Mouse (Mus musculus): ENCODE measurements around the gene A530032D15Rik.
"Not testable (repeated sequence)": the region's sequence is repeated elsewhere in the genome, so short reads cannot be mapped to it uniquely, and the experiment has no call there.

The A530032D15Rik gene

DNA sequence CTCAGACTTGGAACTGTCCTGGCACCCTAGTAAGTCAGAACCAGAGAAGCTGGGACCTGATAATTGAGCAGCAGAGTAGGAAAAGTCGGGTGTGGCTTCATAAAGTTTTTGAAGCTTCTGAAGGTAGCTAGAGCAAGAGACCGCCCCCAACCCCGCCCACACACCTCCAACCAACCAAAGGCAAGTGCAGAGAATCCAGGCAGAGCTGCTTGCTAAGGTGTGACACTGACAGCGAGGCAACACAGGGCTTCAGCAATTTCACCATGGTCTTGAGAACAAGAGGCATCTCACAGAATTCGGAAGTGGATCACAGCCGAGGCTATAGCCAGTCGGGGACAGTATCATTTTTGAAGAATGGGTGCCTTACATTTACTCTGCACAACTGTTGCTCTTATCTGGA, at the start of gene A530032D15Rik:
Gene A530032D15Rik (minus strand): TSS at position 101 of the 400 bp plus-strand sequence.
- DNase-seq (ENCODE audit: low spot score): not testable (repeated sequence)

DNA sequence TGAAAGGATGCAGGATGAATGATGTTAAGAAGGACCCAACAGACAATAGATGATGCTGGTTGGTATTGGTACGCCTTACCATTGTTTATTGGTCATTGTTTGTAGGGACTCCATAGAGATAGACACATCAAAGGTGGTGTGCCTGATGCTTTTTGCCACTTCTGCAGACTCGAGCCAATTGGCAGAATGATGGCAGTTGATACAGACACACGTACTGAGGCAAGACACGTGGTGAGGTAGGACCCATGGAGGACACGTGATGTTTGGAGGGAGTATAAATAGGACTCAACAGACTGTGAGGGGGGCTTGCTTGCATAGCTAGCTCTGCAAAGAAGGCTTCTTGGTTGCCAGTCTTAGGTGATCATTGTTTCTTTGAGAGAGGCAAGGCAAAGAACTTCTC, 45.5 kb upstream of the A530032D15Rik start:
- DNase-seq (ENCODE audit: low spot score): not testable (repeated sequence)

DNA sequence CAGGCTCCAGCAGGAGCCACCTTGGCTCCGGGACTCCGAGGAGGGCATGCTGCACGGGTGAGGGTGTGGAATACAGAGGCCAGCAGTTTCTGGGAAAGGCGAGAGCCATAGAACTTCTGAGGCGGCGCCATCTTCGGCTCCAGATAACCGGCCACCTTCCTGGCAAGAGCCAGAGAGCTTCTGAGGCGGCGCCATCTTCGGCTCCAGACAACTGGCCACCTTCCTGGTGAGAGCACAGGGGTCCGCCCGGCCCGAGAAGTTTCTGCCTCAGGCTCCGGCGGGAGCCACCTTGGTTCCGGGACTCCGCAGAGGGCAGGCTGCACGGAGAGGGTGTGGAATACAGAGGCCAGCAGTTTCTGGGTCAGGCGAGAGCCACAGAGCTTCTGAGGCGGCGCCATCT, 24.0 kb upstream of the A530032D15Rik start:
- DNase-seq (ENCODE audit: low spot score): not testable (repeated sequence)

DNA sequence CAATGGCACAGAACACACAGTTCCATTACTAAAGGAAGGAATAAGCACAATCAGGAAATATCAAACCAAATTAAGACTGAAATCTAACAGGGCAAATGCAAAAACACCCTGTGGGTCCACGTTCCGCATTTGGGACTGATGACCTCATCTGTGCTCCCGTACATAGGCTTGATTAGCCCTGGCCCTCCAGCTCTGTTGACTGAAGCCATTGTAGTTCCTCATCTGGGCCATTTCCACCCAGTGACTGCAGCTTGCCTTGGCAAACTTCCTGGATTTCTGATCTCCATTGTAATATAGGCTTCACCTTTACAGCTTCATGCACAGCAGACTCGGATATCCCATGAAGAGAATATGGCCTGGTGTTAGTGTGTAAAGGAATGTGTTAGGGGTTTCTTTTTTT, 12.2 kb upstream of the A530032D15Rik start:
- not testable (repeated sequence) for DNase-seq (ENCODE audit: low spot score)

DNA sequence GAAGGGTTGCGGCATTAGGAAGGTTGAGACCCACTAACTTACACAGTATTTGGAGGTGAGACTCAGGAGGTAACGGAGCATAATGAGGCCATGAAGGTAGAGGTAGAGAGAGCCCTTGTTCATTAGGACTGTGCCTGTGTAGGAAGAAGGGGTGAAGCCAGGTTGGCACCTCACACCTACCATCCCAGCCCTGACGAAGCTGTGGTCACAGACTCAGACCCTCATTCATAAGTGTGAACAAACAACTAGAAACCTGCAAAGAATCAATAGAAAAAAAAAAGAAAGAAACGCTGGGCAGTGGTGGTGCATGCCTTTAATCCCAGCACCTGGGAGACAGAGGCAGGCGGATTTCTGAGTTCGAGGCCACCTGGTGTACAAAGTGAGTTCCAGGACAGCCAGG, 8.7 kb upstream of the A530032D15Rik start:
- not testable (repeated sequence) for DNase-seq (ENCODE audit: low spot score)

DNA sequence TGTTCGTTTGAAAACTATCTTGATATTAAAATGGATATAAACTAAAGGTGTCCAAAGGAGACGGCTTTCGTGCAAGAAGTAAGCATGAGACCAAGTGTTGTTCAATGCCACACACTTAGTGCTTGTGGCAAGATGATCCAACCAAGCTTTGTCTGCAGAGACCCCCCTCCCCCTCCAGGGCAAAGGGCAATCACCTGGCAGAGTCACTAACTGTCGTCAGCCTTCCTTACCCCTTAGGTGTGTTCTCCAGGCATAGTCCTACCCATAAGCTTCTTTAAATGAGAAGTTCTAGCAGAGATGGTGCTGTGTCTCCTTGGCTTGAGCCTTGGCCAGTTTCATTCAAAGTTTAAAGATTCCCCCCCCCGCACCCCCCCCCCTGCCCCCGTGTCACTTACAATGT, 7.9 kb upstream of the A530032D15Rik start:
- not testable (repeated sequence) for DNase-seq (ENCODE audit: low spot score)

DNA sequence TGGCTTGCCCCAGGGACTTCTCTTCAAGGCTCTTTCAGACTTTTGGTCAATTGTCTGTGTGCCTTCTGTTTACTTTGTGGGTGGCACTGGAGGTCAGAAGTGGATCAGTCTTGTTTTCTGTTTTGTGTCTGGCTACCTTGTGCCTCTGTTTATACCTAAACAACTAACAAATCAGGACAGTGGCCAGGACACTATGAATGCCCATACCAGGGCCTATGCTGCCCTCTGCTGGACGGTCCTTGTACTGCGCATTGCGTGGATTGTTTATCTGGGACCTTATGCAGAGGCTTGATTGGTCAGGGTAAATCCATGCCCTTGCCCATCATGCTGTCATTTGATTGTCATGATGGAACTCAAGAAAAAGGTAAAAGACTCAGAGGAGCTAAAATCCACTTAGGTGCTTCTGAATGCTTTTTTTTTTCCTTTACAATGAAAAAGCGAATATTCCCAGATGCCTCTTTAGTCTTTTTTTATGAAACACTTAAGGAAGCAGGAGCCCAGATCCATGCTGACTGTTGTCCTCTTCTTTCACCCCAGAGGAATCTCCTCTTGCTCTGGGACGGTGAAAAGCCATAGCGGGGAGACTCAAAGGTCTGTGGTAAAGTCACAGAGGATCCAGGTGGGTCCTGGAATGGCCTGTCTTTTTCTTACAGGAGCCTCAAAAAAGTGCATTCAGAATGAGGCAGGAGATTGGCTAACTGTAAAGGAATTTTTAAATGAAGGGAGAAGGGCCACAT, 5.2 kb upstream of the A530032D15Rik start:
- DNase-seq (ENCODE audit: low spot score): not testable (repeated sequence)

DNA sequence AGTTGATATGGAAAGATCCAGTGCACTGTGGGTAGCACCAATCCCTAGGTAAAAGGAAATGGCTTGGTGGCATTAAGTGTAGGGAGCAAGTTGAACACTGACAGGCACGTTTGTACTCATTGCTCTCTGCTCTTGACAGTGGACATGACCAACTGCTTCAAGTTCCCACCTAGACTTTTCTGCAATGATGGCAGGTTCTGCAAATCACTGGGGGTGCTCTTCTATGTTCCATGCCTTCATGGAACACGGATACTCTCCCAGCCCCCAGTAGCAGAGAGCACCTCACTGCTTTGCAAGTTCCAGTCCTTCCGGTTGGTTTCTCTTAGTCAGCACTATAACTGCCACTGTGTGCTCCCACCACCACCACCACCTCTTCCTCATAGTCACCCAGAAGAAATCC, 4.4 kb upstream of the A530032D15Rik start:
- DNase-seq (ENCODE audit: low spot score): not testable (repeated sequence)

DNA sequence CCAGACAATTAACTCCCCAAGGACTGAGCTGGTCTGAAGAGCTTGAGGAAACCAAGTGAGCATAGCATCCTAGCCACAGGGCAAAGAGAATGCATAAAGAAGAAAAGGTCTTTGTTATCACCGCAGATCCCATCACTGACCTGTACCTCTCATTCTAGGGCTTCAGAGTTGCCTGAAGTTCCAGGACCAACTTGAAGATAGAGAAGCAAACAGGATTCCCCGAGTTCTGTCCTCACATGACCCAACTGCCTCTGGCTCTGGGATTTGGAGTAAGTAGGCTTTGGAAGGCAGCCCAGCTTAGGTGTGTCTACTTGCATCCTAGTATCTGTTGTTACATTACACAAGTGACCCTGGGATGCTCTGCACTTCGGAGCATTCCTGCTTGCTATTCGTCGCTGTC, 3.2 kb upstream of the A530032D15Rik start:
- not testable (repeated sequence) for DNase-seq (ENCODE audit: low spot score)

DNA sequence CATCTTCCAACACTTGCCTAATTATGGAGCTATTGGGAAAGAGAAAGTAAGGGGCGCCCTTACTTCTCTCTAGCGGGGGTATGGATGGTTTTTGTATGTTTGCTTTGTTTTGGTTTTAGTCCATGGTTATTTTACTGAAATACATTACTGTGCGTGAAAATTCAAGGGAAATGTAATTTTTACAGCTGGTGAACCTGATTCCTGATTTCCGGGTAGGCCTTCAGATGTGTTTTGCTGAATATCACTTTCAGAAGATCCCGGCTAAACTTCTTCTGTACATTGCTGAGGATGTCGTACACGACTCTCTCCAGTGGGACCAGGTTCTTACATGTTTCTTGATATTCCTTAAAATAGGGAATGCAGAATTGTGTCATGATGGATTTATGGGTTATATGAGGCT, 2.6 kb upstream of the A530032D15Rik start:
- DNase-seq (ENCODE audit: low spot score): not testable (repeated sequence)

DNA sequence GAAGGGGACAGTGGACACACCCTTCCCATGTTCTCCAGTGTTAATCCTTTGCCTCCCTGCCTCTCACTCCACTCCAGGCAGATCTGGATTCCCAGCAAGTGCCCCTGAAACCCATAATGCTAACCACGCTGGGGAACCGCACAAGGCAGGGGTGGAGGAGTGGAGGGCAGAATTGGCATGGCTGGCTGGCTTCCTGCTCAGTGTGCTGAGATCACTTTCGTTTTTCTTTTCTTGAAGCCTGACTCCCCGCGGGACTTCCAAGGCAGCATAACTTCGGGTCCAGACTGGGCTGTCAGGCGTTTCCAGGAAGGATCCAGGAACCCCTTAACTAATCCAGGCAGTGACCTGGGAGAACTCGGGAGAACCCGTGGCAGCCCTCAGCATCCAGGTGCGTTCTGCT, 1.9 kb upstream of the A530032D15Rik start:
- DNase-seq (ENCODE audit: low spot score): not testable (repeated sequence)

DNA sequence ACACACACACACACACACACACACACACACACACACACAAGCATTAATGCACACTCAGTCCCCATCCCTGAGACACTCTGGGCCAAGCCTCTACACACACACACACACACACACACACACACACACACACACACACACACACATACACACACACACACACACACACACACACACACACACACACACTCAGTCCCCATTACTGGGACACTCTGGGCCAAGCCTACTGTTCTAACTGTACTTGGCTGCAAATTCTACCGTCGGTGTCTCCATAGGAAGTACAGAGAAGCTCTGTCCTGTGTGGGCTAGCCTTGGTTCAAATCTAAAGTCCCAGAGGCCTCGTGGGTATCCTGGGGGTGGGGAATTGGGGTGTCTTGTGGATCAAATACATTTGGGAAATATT, 1.2 kb upstream of the A530032D15Rik start:
- DNase-seq (ENCODE audit: low spot score): not testable (repeated sequence)

DNA sequence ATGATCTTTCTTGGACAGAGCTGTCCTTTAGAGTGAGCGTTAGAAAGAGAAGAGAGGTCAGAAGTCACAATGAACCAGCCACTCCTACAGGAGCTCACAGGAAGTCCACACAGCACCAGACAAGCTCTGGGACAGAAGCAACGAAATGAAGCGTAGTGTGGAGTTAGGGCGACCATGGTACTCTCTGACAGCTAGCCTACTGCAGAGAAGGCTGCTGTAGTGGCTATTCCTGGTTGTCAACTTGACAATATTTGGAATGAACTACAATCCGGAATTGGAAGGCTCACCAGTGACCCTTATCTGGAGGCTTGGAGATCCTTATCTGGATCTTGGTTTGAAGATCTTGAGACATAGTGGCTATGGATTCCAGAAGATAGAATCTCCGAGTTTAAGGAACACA, 3.6 kb downstream of the A530032D15Rik start:
- DNase-seq (ENCODE audit: low spot score): not testable (repeated sequence)

DNA sequence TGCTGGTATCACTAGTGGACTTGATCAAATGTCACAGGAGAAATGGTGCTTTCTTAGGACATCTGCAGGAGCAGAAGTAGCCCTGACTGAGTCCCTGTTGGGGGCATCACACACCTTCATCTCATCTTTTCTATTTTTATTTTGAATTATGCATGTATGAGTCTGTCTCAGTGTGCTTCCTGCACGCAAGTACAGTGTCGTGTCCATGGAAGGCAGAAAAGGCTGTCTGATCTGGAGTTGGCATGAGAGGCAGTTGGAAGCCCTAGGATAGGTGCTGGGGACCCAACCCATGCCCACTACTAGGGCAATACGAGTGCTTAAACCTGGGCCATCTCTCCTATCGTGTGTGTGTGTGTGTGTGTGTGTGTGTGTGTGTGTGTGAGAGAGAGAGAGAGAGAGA, 4.3 kb downstream of the A530032D15Rik start:
- DNase-seq (ENCODE audit: low spot score): not testable (repeated sequence)

DNA sequence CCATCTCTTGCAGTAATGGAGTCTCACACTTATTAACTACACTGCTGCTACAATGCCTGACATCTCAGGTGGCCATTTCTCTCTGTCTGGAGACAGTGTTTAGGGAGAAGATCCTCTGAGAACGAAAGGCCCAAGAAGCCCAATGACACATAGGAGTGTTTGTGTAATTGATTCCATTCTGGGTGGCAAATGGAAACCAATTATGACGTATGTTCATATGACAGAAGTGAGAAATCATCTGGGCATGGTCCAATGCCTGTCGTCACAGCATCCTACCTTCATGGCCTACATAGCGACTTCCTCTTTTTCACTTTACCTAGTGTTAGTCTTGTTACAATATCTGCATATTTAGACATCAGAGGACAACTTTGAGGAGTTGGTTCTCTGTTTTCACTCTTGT, 7.9 kb downstream of the A530032D15Rik start:
- DNase-seq (ENCODE audit: low spot score): not testable (repeated sequence)

DNA sequence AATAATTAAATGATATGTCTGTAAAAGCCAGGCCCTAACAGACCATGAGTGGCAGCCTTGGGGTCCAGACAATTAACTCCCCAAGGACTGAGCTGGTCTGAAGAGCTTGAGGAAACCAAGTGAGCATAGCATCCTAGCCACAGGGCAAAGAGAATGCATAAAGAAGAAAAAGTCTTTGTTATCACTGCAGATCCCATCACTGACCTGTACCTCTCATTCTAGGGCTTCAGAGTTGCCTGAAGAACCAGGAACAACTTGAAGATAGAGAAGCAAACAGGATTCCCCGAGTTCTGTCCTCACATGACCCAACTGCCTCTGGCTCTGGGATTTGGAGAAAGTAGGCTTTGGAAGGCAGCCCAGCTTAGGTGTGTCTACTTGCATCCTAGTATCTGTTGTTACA, 9.8 kb downstream of the A530032D15Rik start, which contains the start of gene Gm10553:
Gene Gm10553 (plus strand): TSS at position 301 of the 400 bp plus-strand sequence.
- not testable (repeated sequence) for DNase-seq (ENCODE audit: low spot score)

DNA sequence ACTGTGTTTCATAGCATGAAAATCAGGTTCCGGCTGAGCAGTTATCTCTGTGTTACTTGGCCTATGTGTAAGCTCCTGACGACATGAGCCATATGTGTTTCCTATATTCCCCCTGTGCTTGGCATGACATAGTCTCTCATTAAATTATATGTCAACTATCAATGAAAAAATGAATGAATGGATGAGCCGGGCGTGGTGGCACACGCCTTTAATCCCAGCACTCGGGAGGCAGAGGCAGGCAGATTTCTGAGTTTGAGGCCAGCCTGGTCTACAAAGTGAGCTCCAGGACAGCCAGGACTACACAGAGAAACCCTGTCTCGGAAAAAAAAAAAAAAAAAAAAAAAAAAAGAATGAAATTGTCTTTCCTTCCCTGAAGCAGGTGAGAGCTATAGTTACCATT, 10.6 kb downstream of the A530032D15Rik start:
- DNase-seq (ENCODE audit: low spot score): not testable (repeated sequence)

DNA sequence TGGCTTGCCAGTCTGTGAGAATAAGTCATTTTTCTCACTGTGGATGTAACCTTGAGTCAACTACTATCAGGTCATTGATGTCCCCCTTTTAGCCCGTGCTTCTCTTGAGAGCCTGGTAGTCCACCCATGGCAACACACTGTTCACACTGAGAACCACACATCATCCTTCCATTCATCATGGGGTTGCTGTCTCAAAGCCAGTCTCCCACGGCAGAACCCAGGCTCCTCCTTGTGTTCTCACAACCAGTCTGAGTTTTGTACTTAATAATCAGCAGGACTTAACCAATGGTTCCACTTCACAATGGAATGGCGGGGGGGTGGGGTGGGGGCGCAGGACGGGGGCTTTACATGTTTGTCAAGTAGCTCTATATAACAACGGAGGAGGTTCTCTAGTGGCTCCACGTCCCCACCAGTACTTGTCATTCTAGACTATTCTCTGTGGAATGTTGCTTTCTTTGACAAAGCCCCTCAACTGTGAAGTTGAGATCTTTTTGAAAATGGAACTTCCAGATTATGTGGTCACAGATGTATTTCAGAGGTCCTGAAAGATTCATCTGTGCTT, 16.6 kb downstream of the A530032D15Rik start:
- DNase-seq (ENCODE audit: low spot score): not testable (repeated sequence)

DNA sequence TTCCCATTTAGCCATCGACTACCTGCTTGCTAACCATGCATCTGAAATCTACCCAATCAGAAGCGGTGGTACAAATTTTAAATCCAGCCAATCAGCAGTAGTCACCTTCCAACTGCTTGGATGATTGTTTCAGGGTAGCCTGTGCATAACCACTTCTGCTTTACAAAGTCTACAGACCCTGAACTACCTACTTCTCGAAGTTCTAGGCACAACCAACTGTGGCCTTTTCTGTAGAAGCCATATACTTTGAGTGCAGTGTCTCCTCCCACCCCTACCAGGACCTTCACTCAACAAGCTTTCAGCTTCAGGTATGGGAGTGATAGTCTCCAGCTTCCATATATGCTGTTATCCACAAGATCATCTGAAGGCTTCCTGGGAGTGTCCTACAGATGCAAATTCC, 17.5 kb downstream of the A530032D15Rik start:
- not testable (repeated sequence) for DNase-seq (ENCODE audit: low spot score)

DNA sequence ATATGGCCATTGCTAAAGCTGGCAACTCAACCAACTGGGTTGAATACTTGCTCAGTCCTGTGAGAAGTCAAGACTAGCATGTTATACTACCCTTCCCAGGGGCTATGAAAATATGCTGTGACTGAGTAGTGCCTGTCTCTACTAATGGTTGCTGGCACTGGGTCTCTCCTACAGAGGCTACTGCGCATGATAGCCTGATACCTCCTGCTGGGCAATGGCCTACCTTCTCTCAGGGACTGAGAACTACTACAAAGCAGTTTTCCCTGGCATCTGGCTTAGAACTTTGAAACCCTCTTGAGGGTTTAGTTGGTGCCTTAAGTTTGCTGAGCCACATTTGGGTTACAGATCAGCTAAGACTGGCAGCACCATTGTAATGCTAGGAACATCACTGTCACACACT, 23.4 kb downstream of the A530032D15Rik start:
- not testable (repeated sequence) for DNase-seq (ENCODE audit: low spot score)

DNA sequence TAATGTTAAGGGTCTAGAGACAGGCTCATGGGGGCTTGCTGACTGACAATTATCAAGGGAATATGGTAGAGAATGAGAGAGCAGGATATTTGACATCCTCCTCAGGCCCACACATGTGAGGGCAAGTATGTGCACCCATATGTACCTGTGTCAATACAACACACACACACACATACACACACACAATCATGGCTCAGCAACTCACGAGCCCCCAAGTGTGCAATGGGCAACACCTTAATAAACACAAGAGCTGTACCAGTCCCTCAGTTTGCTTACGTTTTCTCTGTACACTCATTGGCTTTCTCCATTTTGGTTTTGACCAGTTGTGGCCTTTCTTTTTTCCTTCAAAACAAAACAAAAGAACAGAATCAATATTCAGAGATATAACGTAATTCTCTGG, 24.9 kb downstream of the A530032D15Rik start:
- DNase-seq (ENCODE audit: low spot score): not testable (repeated sequence)

DNA sequence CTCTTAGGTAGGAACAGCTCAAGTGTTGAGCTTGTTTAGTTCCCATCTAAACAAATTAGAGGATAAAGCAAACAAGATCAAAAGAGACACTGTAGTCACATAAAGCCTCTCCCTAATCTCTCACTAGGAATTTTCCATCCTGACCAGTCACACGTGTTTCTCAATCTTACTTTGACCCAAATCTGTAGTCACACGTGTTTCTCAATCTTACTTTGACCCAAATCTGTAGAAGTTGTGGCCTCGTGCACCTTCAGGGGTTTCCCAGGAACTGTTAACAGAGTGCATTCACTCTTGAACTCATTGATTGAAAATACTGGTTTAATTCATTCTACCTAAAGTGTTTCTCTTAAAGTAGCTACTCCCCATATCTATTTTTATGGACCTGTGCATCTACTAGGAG, 36.6 kb downstream of the A530032D15Rik start:
- not testable (repeated sequence) for DNase-seq (ENCODE audit: low spot score)

DNA sequence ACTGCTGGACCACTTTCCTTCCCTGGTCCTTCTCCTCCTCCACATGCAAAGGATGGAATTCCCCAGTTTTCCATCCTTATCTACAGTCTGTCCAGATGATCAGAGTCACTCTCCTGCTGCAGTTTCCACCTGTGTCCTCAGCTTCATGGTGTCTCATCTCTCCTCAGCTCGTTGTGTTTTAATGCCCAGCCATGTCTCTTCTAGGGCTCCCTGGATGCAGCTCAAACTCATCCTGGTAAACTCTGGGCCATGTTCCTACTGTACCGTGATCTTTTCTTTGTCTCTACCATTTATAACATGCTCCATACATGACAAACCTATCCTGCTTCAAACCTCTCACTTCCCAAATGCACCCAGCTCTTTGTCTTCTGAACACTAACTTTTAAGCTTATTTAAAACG, 38.0 kb downstream of the A530032D15Rik start:
- DNase-seq (ENCODE audit: low spot score): not testable (repeated sequence)

Measured in retina, embryonic 14.5 days (tissue).